Mouse (Mus musculus): ENCODE measurements at regions not wholly inside any gene's neighbourhood (a gene's known extent, or its start where the extent isn't known, plus 50 kb on each side); places are given as distances from the start of the nearest gene placed in this dataset.

DNA sequence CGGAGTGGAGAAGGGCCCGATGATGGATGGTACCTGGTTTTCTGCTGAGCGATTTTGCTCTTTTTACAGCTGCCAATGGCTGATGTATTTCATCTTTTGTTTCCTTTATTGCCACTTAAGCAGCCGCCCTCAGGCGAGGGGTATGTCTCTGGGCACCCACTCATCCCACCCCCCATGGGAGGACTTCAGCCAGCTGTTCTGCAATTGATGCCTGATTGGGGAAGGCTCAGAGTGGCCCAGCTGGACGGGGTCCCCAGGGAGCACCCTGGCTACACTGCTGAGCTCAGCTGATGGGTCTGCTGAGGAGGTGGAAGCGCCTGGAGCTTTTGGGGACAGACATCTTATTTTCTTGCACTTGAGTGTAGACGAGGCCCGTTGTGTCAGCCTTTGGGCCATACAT, 58.6 kb upstream of the Zc3h12a start:
- Histone ChIP-seq H3K36me3 (ENCODE audit: control insufficient read depth, insufficient read depth, low read length) (no peaks in the 10 kb centered on the region), H3K27me3 (ENCODE audit: control insufficient read depth, insufficient read depth, low read length) (peaks cover 4% of the 10 kb centered on the region; the same call in 1 of the 2 replicates), H3K4me1 (ENCODE audit: control insufficient read depth, insufficient read depth, low read length) (no peaks in the 10 kb centered on the region), H3K9ac (ENCODE audit: low read depth, low read length) (no peak overlapping the region), H3K4me3 (ENCODE audit: insufficient read depth, low read depth, low read length) (no peak overlapping the region), H3K79me2 (ENCODE audit: control insufficient read depth, insufficient read depth, low read length) (no peaks in the 10 kb centered on the region), H3K27ac (replicated peaks; ENCODE audit: insufficient read depth, low read depth, low read length) (no peak overlapping the region)
- DNase-seq (ENCODE audit: extremely low read depth, low read depth, low spot score) = no peak
- TF ChIP-seq CTCF (IDR thresholded peaks at IDR 0.05; ENCODE audit: low read depth, low read length) = no peak
- TF ChIP-seq POLR2A (IDR thresholded peaks at IDR 0.05; ENCODE audit: extremely low read depth, insufficient read depth, low read length) = no peak
- 84% methylated on average over 9 of the region's 9 CpGs for WGBS

DNA sequence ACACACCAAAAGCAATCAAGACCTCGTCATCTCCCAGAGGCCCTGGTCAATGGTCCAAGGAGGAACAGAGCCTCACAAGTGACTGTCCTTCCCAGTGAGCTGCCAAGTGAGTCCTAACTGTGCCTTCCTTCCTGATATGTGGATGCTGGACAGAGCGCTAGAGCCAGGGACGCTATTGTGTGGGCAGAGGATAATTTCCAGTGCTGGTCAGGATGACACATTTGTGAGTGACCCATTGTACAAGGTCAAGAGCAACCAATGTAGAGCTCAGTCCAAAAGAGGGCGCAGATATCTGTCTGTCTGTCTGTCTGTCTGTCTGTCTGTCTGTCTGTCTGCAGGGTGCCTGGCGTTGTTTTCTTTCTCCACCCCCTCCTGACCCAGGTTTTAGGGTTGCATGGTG, 57.4 kb upstream of the Zc3h12a start:
- 72% methylated on average over 5 of the region's 5 CpGs for WGBS
- Histone ChIP-seq H3K27ac (replicated peaks; ENCODE audit: insufficient read depth, low read depth, low read length) (no peak overlapping the region), H3K27me3 (ENCODE audit: control insufficient read depth, insufficient read depth, low read length) (no peaks in the 10 kb centered on the region), H3K9ac (ENCODE audit: low read depth, low read length) (no peak overlapping the region), H3K36me3 (ENCODE audit: control insufficient read depth, insufficient read depth, low read length) (no peaks in the 10 kb centered on the region), H3K4me3 (ENCODE audit: insufficient read depth, low read depth, low read length) (no peak overlapping the region), H3K4me1 (ENCODE audit: control insufficient read depth, insufficient read depth, low read length) (no peaks in the 10 kb centered on the region), H3K79me2 (ENCODE audit: control insufficient read depth, insufficient read depth, low read length) (no peaks in the 10 kb centered on the region)
- TF ChIP-seq POLR2A (IDR thresholded peaks at IDR 0.05; ENCODE audit: extremely low read depth, insufficient read depth, low read length) (no peak), CTCF (IDR thresholded peaks at IDR 0.05; ENCODE audit: low read depth, low read length) (no peak)
- no peak for DNase-seq (ENCODE audit: extremely low read depth, low read depth, low spot score)

DNA sequence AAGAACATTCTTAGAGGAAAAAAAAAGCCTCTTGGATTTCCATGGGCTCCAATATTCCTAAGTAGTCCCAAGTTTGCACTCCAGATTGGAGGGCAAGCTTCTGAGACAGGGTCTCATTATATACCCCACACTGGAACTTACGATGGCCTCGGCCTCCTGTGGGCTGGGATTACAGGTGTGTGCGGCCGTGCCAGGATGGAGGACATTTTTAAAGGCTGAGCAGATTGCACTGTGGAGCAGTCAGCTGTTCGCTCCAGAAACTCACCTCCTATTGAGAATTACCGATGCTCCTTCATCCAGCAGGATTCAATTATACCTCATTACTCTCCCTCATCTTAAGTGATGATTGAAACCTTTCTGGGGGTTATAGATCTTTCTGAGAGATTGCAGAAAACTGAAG, 53.3 kb upstream of the Zc3h12a start:
- no peak overlapping the region for H3K27ac ChIP-seq (replicated peaks; ENCODE audit: insufficient read depth, low read depth, low read length)
- DNase-seq (ENCODE audit: extremely low read depth, low read depth, low spot score) = no peak
- no peaks in the 10 kb centered on the region for H3K4me1 ChIP-seq (ENCODE audit: control insufficient read depth, insufficient read depth, low read length)
- no peak overlapping the region for H3K9ac ChIP-seq (ENCODE audit: low read depth, low read length)
- H3K36me3 ChIP-seq (ENCODE audit: control insufficient read depth, insufficient read depth, low read length) = no peaks in the 10 kb centered on the region
- TF ChIP-seq CTCF (IDR thresholded peaks at IDR 0.05; ENCODE audit: low read depth, low read length) = no peak
- no peak for TF ChIP-seq POLR2A (IDR thresholded peaks at IDR 0.05; ENCODE audit: extremely low read depth, insufficient read depth, low read length)
- H3K4me3 ChIP-seq (ENCODE audit: insufficient read depth, low read depth, low read length) = no peak overlapping the region
- 85% methylated on average over 6 of the region's 6 CpGs for WGBS
- no peaks in the 10 kb centered on the region for H3K79me2 ChIP-seq (ENCODE audit: control insufficient read depth, insufficient read depth, low read length)
- H3K27me3 ChIP-seq (ENCODE audit: control insufficient read depth, insufficient read depth, low read length) = no peaks in the 10 kb centered on the region

DNA sequence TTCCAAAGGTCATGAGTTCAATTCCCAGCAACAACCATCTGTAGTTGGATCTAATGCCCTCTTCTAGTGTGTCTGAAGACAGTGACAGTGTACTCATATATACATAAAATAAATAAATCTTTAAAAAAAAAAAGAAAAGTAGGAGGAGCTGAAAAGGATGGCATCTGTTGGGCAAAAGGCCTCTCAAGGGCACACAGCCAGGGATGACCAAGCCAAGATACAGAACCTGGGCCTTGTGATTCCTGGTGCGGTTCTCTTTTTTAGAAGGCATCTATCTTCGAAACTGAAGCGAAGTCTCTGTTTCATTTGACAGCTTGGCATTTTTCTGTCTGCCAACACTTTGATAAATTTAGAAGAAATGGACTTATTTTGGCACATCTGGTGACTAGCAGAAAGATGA, 50.9 kb upstream of the Zc3h12a start:
- H3K27ac ChIP-seq (replicated peaks; ENCODE audit: insufficient read depth, low read depth, low read length) = no peak overlapping the region
- no peak overlapping the region for H3K4me3 ChIP-seq (ENCODE audit: insufficient read depth, low read depth, low read length)
- TF ChIP-seq CTCF (IDR thresholded peaks at IDR 0.05; ENCODE audit: low read depth, low read length) = no peak
- no peak for TF ChIP-seq POLR2A (IDR thresholded peaks at IDR 0.05; ENCODE audit: extremely low read depth, insufficient read depth, low read length)
- H3K79me2 ChIP-seq (ENCODE audit: control insufficient read depth, insufficient read depth, low read length) = no peaks in the 10 kb centered on the region
- H3K9ac ChIP-seq (ENCODE audit: low read depth, low read length) = no peak overlapping the region
- H3K36me3 ChIP-seq (ENCODE audit: control insufficient read depth, insufficient read depth, low read length) = no peaks in the 10 kb centered on the region
- H3K4me1 ChIP-seq (ENCODE audit: control insufficient read depth, insufficient read depth, low read length) = no peaks in the 10 kb centered on the region
- WGBS = 93% methylated on average over 3 of the region's 3 CpGs
- no peaks in the 10 kb centered on the region for H3K27me3 ChIP-seq (ENCODE audit: control insufficient read depth, insufficient read depth, low read length)
- no peak for DNase-seq (ENCODE audit: extremely low read depth, low read depth, low spot score)

DNA sequence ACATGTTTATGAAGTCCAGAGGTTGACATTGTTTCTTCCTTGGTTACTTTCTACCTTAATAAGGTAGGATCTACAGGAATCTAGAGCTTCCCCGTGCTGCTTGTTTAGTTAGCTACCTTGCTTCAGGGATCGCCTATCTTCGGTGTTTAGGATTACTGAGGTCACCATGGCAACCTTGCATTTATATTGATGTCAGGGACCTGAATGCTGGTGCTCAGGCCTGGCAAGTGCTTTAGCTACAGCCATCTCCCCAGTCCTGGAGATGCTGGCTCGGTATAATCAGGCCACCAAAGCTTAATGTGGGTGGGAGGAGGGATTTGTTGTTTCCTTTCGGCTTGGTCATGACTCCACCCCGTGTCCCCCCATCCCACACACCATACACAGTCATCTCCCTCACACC, 50.0 kb upstream of the Zc3h12a start:
- H3K27ac ChIP-seq (replicated peaks; ENCODE audit: insufficient read depth, low read depth, low read length) = no peak overlapping the region
- no peaks in the 10 kb centered on the region for H3K36me3 ChIP-seq (ENCODE audit: control insufficient read depth, insufficient read depth, low read length)
- no peaks in the 10 kb centered on the region for H3K79me2 ChIP-seq (ENCODE audit: control insufficient read depth, insufficient read depth, low read length)
- DNase-seq (ENCODE audit: extremely low read depth, low read depth, low spot score) = no peak
- WGBS = 64% methylated on average over 6 of the region's 6 CpGs
- no peaks in the 10 kb centered on the region for H3K4me1 ChIP-seq (ENCODE audit: control insufficient read depth, insufficient read depth, low read length)
- H3K9ac ChIP-seq (ENCODE audit: low read depth, low read length) = no peak overlapping the region
- no peaks in the 10 kb centered on the region for H3K27me3 ChIP-seq (ENCODE audit: control insufficient read depth, insufficient read depth, low read length)
- H3K4me3 ChIP-seq (ENCODE audit: insufficient read depth, low read depth, low read length) = no peak overlapping the region
- TF ChIP-seq POLR2A (IDR thresholded peaks at IDR 0.05; ENCODE audit: extremely low read depth, insufficient read depth, low read length) (no peak), CTCF (IDR thresholded peaks at IDR 0.05; ENCODE audit: low read depth, low read length) (no peak)
